Mouse (Mus musculus) intestine, embryonic 14.5 days (tissue): ENCODE data around the gene Vsx2. TPM values are rescaled to one million over a fixed set of nuclear protein-coding genes. Genes with fewer than 3 reads are reported as not detected.

Experiments used
- ATAC-seq: fragments of 200-750 bp; cut with Nextera tagmentation; replicated peaks from 2 replicates; pipeline ENCODE4 v1.8.0; 2017; ENCODE audit warnings: low read depth, moderate number of reproducible peaks, moderate TSS enrichment, moderate library complexity; ENCODE audit not compliant: low FRiP score, low TSS enrichment
- DNase-seq: peaks from one replicate; pipeline ENCODE4 v3.0.0-alpha.2; 2018; ENCODE audit warnings: low spot score
- H3K27ac ChIP-seq: fragments of 300-500 bp; sonication (generic); 2 replicates; pipeline ENCODE4 v1.5.1; 2014; ENCODE audit warnings: low read depth, mild to moderate bottlenecking, control low read depth
- H3K27me3 ChIP-seq: fragments of 300-500 bp; sonication (generic); replicated peaks from 2 replicates; pipeline ENCODE4 v1.6.1; 2014; ENCODE audit warnings: low read length, control low read depth; ENCODE audit not compliant: control insufficient read depth, insufficient read depth
- H3K36me3 ChIP-seq: fragments of 300-500 bp; sonication (generic); 2 replicates; pipeline ENCODE4 v1.6.1; 2014; ENCODE audit warnings: low read length, control low read depth; ENCODE audit not compliant: control insufficient read depth, insufficient read depth
- H3K4me1 ChIP-seq: fragments of 300-500 bp; sonication (generic); replicated peaks from 2 replicates; pipeline ENCODE4 v1.6.1; 2014; ENCODE audit warnings: low read length, control low read depth, mixed read lengths; ENCODE audit not compliant: control insufficient read depth, insufficient read depth
- H3K4me2 ChIP-seq: fragments of 300-500 bp; sonication (generic); 2 replicates; pipeline ENCODE4 v1.6.1; 2014; ENCODE audit warnings: low read length
- H3K4me3 ChIP-seq: fragments of 300-500 bp; sonication (generic); 2 replicates; pipeline ENCODE4 v1.5.1; 2014; ENCODE audit warnings: low read depth, low read length, control low read depth, mixed read lengths
- H3K9ac ChIP-seq: fragments of 300-500 bp; sonication (generic); 2 replicates; pipeline ENCODE4 v1.6.1; 2014; ENCODE audit warnings: mild to moderate bottlenecking, low read length
- H3K9me3 ChIP-seq: fragments of 300-500 bp; sonication (generic); 2 replicates; pipeline ENCODE4 v1.6.1; 2016; ENCODE audit warnings: low read length, control low read depth; ENCODE audit not compliant: control insufficient read depth
- WGBS: fragments of 180-500 bp; shearing (Covaris S2); extraction: QIAGEN DNeasy Blood & Tissue Kit; methylation state at CpG from one replicate; pipeline ENCODE4 v1.1.7; 2014; 5-methylcytosine and 5-hydroxymethylcytosine counted together
- polyA plus RNA-seq: library from polyadenylated mRNA; unstranded; fragments of >200 nt; fragmentation: Nextera tagmentation; extraction: Ambion mirVana; gene quantifications from 2 replicates; pipeline ENCODE4 v1.2.1, GENCODE M21; 2014

The Vsx2 gene
- polyA plus RNA-seq, 1 experiment from 2014 or later = not detected

DNA sequence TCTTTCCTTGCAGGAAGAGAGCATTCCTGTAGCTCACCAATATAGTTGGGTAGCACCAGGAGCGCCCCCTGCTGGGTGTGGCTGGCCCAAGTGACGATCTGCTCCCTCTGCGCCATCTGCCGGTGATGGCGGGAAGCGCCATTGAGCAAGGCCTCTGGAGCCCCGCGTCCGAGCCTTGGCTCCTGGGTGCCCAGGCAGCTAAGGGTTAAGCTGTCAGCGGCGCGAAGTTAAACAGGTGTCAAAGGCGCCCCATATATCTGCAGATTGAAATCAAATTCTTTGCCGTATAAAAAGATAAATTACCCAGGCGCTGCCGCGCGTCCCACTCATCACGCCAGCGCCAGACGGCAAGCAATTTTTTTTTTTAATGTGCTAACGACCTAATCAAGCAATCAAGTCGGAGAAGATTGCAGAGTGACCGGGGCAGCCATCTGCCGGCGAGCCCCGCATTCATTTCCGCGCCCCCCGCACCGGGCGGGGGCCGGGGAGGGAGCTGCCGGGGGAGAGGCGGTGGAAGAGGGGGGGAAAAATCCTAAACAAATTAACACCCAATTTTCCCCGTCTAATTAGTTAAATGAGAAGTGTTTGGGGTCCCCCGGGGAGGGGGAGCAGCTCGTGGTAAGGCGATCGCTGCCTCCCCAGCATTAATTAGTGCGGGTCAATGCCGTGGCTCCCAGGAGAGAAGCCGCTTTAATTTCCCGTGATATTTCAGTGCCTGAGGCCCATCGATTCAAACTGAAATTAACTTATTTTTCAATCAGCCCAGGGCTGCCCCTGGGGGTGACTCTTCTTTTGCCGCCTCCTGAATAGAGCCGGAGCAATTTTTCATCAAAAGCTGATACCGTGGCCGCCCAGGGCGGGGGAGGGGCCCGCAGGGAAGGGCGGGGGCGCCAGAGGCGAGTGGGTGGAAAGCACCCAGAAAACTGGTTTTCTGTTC lies 20.5 kb downstream of the Vsx2 start:
- peak; percentile 99 for DNase-seq
- peak overlapping the region; percentile 100 for H3K4me2 ChIP-seq
- no peaks in the 10 kb centered on the region for H3K9me3 ChIP-seq
- no peaks in the 10 kb centered on the region for H3K4me1 ChIP-seq
- H3K9ac ChIP-seq = peak overlapping the region; percentile 54
- no peaks in the 10 kb centered on the region for H3K36me3 ChIP-seq
- under 1% methylated on average over 54 of the region's 54 CpGs for WGBS
- ATAC-seq = peak; percentile 53
- no peak overlapping the region for H3K27ac ChIP-seq
- peak overlapping the region; percentile 57 for H3K4me3 ChIP-seq
- no peaks in the 10 kb centered on the region for H3K27me3 ChIP-seq

DNA sequence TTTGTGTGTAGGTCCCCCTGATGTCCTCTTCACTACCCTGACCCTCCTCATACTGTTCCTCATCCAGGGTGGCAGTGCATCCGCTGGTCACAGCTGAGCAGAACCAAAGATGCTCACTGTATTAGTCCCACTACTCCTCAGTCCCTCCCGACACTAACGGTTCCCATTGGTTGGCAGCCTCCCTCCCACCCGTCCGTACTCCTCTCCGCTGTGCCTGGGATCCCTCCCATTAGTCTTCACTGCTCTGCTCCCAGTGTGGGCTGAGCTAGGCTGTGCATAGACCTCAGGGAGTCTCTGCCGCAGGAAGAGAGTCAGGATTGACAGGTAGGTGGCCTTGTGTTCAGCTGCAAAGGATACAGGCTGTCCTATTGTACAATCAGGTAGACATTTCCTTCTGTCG lies 28.8 kb downstream of the Vsx2 start:
- DNase-seq (no peak), ATAC-seq (no peak)
- no peak overlapping the region for H3K27ac ChIP-seq
- no peak overlapping the region for H3K4me3 ChIP-seq
- peaks cover 3% of the 10 kb centered on the region; the same call in 1 of the 2 replicates for H3K36me3 ChIP-seq
- H3K9me3 ChIP-seq = no peaks in the 10 kb centered on the region
- no peaks in the 10 kb centered on the region for H3K4me1 ChIP-seq
- no peaks in the 10 kb centered on the region for H3K27me3 ChIP-seq
- no peak overlapping the region for H3K4me2 ChIP-seq
- H3K9ac ChIP-seq = no peak overlapping the region
- 19% methylated on average over 8 of the region's 8 CpGs for WGBS

DNA sequence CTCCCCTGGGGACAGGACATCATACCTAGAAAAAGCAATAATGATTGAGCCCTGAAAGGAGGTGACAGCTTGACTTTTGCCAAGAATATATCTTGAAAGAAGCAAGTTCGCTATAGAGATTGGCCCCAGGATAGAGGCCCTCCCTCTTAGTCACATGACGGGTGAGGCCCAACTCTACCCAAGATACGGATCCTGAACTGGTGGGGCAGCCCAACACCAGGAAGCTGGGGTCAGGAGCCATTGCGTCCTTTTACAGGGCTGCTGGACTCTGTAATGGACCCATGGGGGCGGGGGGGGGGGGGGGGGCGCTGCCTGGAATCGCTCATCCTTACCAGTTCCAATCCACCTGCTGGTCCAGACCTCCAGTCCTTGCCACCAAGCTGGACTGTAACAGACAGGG lies 34.4 kb downstream of the Vsx2 start:
- ATAC-seq = no peak
- Histone ChIP-seq H3K27ac (no peak overlapping the region), H3K4me2 (no peak overlapping the region), H3K36me3 (peaks cover 23% of the 10 kb centered on the region), H3K4me3 (no peak overlapping the region), H3K9me3 (no peaks in the 10 kb centered on the region), H3K4me1 (no peaks in the 10 kb centered on the region), H3K27me3 (no peaks in the 10 kb centered on the region), H3K9ac (no peak overlapping the region)
- WGBS = 86% methylated on average over 6 of the region's 7 CpGs
- DNase-seq = no peak

DNA sequence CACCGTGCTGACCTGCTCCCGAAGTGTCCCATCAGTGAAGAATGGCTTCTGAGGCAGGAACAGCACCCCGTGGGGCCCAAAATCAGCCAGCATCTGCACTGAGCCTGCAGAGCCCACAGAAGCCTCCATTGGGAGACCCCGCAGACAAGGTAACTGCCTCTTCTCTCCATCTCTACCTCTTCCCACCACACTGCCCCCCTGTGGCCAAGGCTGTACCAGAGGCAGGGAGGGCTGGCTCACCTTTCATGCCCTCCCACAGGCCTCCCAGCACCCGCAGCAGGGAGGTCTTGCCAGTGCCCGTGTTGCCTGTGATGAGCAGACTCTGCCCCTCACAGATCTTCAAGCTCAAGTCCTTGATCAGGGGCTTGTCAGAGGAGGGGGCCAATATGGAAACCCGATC lies 36.3 kb downstream of the Vsx2 start:
- Histone ChIP-seq H3K4me2 (no peak overlapping the region), H3K9ac (no peak overlapping the region), H3K36me3 (peaks cover 23% of the 10 kb centered on the region), H3K4me1 (no peaks in the 10 kb centered on the region), H3K4me3 (no peak overlapping the region), H3K27me3 (no peaks in the 10 kb centered on the region), H3K9me3 (no peaks in the 10 kb centered on the region), H3K27ac (no peak overlapping the region)
- no peak for ATAC-seq
- DNase-seq = no peak
- WGBS = 77% methylated on average over 7 of the region's 7 CpGs

DNA sequence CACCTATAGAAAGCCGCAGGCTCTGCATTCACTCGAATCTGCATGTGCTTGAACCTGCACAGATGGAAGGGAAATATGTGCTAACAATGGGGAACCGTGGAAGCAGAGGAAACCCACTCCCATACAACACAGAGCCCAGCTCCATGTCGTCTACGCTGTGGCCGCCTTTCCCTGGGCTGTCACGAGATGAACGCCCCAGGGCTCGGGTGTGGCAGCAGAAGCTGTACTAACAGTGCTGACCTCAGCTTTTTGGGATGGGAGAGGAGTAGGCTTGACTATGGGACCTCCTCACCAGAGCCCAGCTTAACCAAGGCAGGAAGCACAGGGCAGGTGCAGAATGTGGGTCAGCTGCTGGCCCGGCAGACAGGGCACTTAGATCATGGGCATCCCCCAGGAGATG lies 42.2 kb downstream of the Vsx2 start:
- Histone ChIP-seq H3K9me3 (no peaks in the 10 kb centered on the region), H3K27ac (no peak overlapping the region), H3K9ac (no peak overlapping the region), H3K36me3 (peaks cover 10% of the 10 kb centered on the region; the same call in 1 of the 2 replicates), H3K4me3 (no peak overlapping the region), H3K4me1 (no peaks in the 10 kb centered on the region), H3K4me2 (no peak overlapping the region), H3K27me3 (no peaks in the 10 kb centered on the region)
- DNase-seq (no peak), ATAC-seq (no peak)
- 85% methylated on average over 10 of the region's 10 CpGs for WGBS

DNA sequence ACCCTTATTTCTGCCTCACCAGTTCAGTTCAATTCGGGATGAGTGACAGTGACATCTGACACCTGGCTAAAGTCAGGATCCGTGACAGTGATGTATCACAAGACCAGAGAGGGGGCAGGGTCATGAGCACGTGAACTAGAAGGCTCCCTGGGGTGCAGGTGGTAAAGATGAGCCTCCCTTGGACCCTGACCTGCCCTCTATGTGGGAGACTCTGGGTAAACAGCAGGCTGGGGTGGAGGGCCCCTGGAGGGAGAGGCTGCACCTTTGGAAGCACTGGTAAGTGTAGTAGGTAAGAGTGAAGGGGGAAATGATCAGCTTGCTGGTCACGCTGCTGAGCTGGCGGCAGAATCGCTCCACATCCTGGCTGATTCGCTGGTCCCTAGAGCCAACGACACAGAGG lies 43.0 kb downstream of the Vsx2 start:
- Histone ChIP-seq H3K9ac (no peak overlapping the region), H3K36me3 (peaks cover 6% of the 10 kb centered on the region; the same call in 1 of the 2 replicates), H3K4me3 (no peak overlapping the region), H3K27me3 (no peaks in the 10 kb centered on the region), H3K27ac (no peak overlapping the region), H3K9me3 (no peaks in the 10 kb centered on the region), H3K4me1 (no peaks in the 10 kb centered on the region), H3K4me2 (no peak overlapping the region)
- WGBS = 59% methylated on average over 8 of the region's 8 CpGs
- ATAC-seq (no peak), DNase-seq (no peak)

DNA sequence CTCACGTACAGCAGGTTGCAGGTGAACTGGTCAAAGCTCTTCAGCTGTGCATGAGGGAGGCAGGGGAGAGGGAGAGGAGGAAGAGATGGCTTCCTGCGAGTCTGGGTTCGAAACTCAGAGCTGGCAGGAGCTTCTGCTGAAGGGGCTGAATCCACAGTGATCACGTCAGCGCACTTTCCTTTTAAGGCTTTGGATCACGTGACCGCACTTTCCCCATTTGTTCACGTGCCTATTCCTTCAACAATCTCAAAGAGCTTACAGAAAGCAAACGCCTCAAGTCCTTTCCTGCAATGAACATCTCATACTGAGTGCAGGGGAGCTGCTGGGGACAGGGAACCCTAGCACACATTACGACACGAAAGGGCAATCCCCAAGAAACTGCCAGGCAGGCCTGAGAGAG lies 44.4 kb downstream of the Vsx2 start:
- H3K9me3 ChIP-seq = no peaks in the 10 kb centered on the region

DNA sequence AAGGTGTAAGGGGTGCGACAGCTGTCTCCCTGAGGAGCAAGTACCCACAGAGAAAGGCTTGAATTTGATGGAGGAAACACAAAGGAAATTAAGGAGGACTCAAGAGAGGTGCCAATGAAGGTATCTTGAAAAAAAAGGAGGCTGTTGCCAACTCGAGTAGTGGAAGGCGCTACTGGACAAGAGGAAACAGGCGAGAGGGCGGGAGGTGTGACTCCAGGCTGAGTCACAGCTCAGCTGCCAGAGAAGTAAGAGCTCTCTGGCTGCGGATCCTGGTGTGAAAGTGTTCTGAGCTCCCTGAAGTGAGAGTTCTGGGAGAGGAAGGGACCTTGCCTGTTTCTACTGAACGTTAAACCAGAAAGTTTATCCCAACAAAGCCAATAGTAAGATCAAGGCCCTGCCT lies 45.0 kb downstream of the Vsx2 start:
- Histone ChIP-seq H3K9ac (no peak overlapping the region), H3K4me1 (no peaks in the 10 kb centered on the region), H3K4me3 (no peak overlapping the region), H3K27me3 (no peaks in the 10 kb centered on the region), H3K4me2 (no peak overlapping the region), H3K36me3 (no peaks in the 10 kb centered on the region), H3K9me3 (no peaks in the 10 kb centered on the region), H3K27ac (no peak overlapping the region)
- no peak for DNase-seq
- 60% methylated on average over 7 of the region's 7 CpGs for WGBS
- ATAC-seq = no peak

More for the DNA sequence above, 44.4 kb downstream of the Vsx2 start:
- no peaks in the 10 kb centered on the region for H3K36me3 ChIP-seq
- 86% methylated on average over 11 of the region's 11 CpGs for WGBS
- no peak for ATAC-seq
- no peak for DNase-seq
- no peak overlapping the region for H3K27ac ChIP-seq
- H3K4me1 ChIP-seq = no peaks in the 10 kb centered on the region
- no peak overlapping the region for H3K4me2 ChIP-seq
- no peaks in the 10 kb centered on the region for H3K27me3 ChIP-seq
- no peak overlapping the region for H3K9ac ChIP-seq
- no peak overlapping the region for H3K4me3 ChIP-seq
